Mouse (Mus musculus) small intestine, adult 2 months (tissue): ENCODE results near the gene Fnbp1.

ENCODE experiments used
- CTCF ChIP-seq: fragments of 200-500 bp; IDR thresholded peaks from 2 replicates; pipeline ENCODE4 v1.5.1; 2012; ENCODE audit warnings: low read depth, mild to moderate bottlenecking, control low read depth, inconsistent platforms, low read length, moderate library complexity, mixed read lengths; ENCODE audit not compliant: insufficient replicate concordance, insufficient read length; ENCODE audit errors: extremely low read depth
- POLR2A ChIP-seq: fragments of 200-500 bp; IDR thresholded peaks from 2 replicates; pipeline ENCODE4 v1.6.1; 2012; ENCODE audit warnings: low read depth, mild to moderate bottlenecking, control low read depth, inconsistent platforms, low read length, moderate library complexity

DNA sequence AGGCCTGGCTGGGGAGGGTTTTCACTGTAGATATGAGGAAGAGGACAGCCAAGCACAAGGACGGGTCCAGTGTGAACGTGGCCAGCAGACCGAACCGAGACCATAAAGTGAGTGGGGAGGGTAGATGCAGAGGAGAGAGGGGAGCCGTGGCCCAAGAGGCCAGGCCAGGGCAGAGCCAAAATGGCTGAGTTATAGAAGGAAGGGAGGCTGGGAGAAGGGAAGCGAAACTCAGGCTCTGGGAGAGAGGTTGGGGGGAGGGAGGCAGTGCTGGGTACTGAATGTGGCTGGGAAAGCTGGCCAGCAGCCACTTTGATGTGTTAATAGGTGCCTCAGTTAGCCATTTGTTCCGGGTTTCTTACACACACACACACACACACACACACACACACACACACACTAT, 14.6 kb downstream of the Fnbp1 start:
- TF ChIP-seq CTCF, result no peak
- no peak for TF ChIP-seq POLR2A
